Mouse (Mus musculus): ENCODE data around the gene 1700018F24Rik. TPM values are rescaled to one million over a fixed set of nuclear protein-coding genes. Genes with fewer than 3 reads are reported as not detected.
"Not testable (repeated sequence)": the region's sequence is repeated elsewhere in the genome, so short reads cannot be mapped to it uniquely, and the experiment has no call there.

1700018F24Rik gene
- not detected in 2 replicates for total RNA-seq (2012; rRNA removed)

- H3K4me3 ChIP-seq (ENCODE audit: insufficient read depth in 1 of 2, low read depth in 1 of 2, low read length in 2 of 2, poor library complexity in 1 of 2, severe bottlenecking in 1 of 2); H3K9ac ChIP-seq (ENCODE audit: insufficient read depth, low read depth, low read length, poor library complexity, severe bottlenecking); DNase-seq (ENCODE audit: low read depth, low spot score); H3K36me3 ChIP-seq (ENCODE audit: control insufficient read depth, insufficient read depth, low read length, poor library complexity, severe bottlenecking); H3K4me1 ChIP-seq (ENCODE audit: control insufficient read depth in 2 of 2, insufficient read depth in 2 of 2, low read length in 2 of 2, poor library complexity in 1 of 2); H3K9me3 ChIP-seq (ENCODE audit: control insufficient read depth, insufficient read depth, low read depth, low read length); in situ Hi-C loops (cut with MboI; ENCODE audit: low sequenced_read_pairs in 2 of 2, unreplicated experiment in 2 of 2); H3K27ac ChIP-seq (ENCODE audit: insufficient read depth, low read depth, low read length, poor library complexity, severe bottlenecking): not testable (repeated sequence)
Observed at GRCm38 (mm10) chr5:145042690-145043089, at the start of gene 1700018F24Rik. Gene 1700018F24Rik (plus strand): TSS chr5:145042990.

DNA sequence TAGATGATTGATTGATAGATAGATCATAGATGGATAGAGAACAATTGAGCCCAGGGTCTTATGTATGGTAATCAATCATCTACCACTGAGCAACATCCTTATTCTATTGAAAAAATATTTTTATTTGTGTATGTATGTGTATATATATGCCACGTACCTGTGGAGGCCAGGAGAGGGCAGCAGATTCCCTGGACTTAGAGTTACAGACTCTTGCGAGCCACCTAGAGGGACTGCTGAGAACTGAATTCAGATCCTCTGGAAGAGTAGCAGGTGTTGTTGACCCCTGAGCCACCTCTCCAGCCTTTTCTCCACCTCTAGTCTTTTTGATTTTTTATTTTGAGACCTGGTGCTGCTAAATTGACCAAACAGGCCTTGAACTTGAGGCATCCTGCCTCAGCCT lies 44.3 kb upstream of the 1700018F24Rik start:
- Histone ChIP-seq H3K4me1 (ENCODE audit: control insufficient read depth in 2 of 2, insufficient read depth in 2 of 2, low read length in 2 of 2, poor library complexity in 1 of 2) (no peaks in the 10 kb centered on the region), H3K27ac (ENCODE audit: insufficient read depth, low read depth, low read length, poor library complexity, severe bottlenecking) (no peak overlapping the region), H3K36me3 (ENCODE audit: control insufficient read depth, insufficient read depth, low read length, poor library complexity, severe bottlenecking) (no peaks in the 10 kb centered on the region), H3K9me3 (ENCODE audit: control insufficient read depth, insufficient read depth, low read depth, low read length) (no peaks in the 10 kb centered on the region), H3K9ac (ENCODE audit: insufficient read depth, low read depth, low read length, poor library complexity, severe bottlenecking) (no peak overlapping the region), H3K4me3 (ENCODE audit: insufficient read depth in 1 of 2, low read depth in 1 of 2, low read length in 2 of 2, poor library complexity in 1 of 2, severe bottlenecking in 1 of 2) (no peak overlapping the region)
- DNase-seq (ENCODE audit: low read depth, low spot score), result peak; percentile 73
- in situ Hi-C loops (cut with MboI; ENCODE audit: low sequenced_read_pairs in 2 of 2, unreplicated experiment in 2 of 2), result loop anchor here in 1 of 2 experiments (25.0 kb wide), 1 partner anchor 136 kb away; no protein-coding TSS in a partner anchor
- TF ChIP-seq ZC3H11A (IDR thresholded peaks at IDR 0.05; ENCODE audit: borderline replicate concordance, low read depth, low read length) (peak; percentile 87), MAFK (IDR thresholded peaks at IDR 0.05; ENCODE audit: insufficient read depth, low read depth, low read length) (no peak), CHD2 (IDR thresholded peaks at IDR 0.05; ENCODE audit: low read depth, low read length) (no peak), ZNF384 (IDR thresholded peaks at IDR 0.05; ENCODE audit: low read depth, low read length) (0 out of 2 replicates have a peak, but pooled peaks have one; percentile 27), HCFC1 (IDR thresholded peaks at IDR 0.05; ENCODE audit: borderline replicate concordance, insufficient read depth, low read length) (no peak)

DNA sequence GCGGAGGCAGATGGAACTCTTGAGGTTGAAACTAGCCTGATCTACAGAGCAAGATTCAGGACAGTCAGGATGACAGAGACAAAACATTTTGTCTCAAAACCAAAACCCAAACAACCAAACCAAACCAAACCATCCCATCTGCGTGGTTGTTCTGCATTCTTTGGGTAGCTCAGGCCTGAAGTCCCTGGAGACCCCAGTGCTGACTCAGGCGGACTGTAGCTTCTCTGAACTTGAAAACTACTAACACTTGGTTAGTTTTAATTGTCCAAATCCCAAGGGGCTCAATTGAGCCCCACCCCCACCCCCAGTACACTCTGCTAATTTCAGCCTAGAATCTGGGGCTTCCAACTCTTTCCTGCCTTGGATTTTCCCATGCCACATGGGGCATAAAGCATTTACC lies 39.4 kb upstream of the 1700018F24Rik start:
- TF ChIP-seq ZNF384 (IDR thresholded peaks at IDR 0.05; ENCODE audit: low read depth, low read length) (no peak), HCFC1 (IDR thresholded peaks at IDR 0.05; ENCODE audit: borderline replicate concordance, insufficient read depth, low read length) (no peak), ZC3H11A (IDR thresholded peaks at IDR 0.05; ENCODE audit: borderline replicate concordance, low read depth, low read length) (no peak), CHD2 (IDR thresholded peaks at IDR 0.05; ENCODE audit: low read depth, low read length) (no peak), MAFK (IDR thresholded peaks at IDR 0.05; ENCODE audit: insufficient read depth, low read depth, low read length) (no peak)
- DNase-seq (ENCODE audit: low read depth, low spot score), result no peak

DNA sequence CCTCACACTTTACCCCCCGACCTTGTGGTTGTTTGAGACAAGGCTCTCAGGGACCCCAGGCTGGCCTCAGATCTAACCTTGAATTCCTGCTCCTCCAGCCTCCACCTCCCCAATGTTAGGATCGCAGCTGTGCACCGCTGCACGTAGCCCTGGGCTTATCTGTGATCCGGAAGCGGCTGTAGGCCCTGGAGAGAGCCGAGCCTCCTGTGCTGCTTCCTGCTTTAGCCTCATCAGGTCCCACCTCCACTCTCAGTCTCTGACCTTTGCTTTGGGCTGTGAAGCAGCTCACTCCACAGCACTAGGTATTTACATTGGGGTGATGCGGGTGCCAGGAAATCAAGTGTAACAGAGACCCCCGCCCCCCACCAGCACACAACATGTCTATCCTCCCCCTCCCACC lies 38.3 kb upstream of the 1700018F24Rik start:
- no peaks in the 10 kb centered on the region for H3K9me3 ChIP-seq (ENCODE audit: control insufficient read depth, insufficient read depth, low read depth, low read length)
- H3K4me1 ChIP-seq (ENCODE audit: control insufficient read depth in 2 of 2, insufficient read depth in 2 of 2, low read length in 2 of 2, poor library complexity in 1 of 2), result no peaks in the 10 kb centered on the region
- H3K36me3 ChIP-seq (ENCODE audit: control insufficient read depth, insufficient read depth, low read length, poor library complexity, severe bottlenecking), result no peaks in the 10 kb centered on the region
- no peak overlapping the region for H3K27ac ChIP-seq (ENCODE audit: insufficient read depth, low read depth, low read length, poor library complexity, severe bottlenecking)
- in situ Hi-C loops (cut with MboI; ENCODE audit: low sequenced_read_pairs in 2 of 2, unreplicated experiment in 2 of 2), result loop anchor here in 1 of 2 experiments (5.0 kb wide), 1 partner anchor 68 kb away; no protein-coding TSS in a partner anchor
- H3K9ac ChIP-seq (ENCODE audit: insufficient read depth, low read depth, low read length, poor library complexity, severe bottlenecking), result no peak overlapping the region
- H3K4me3 ChIP-seq (ENCODE audit: insufficient read depth in 1 of 2, low read depth in 1 of 2, low read length in 2 of 2, poor library complexity in 1 of 2, severe bottlenecking in 1 of 2), result no peak overlapping the region
- no peak for DNase-seq (ENCODE audit: low read depth, low spot score)
- TF ChIP-seq HCFC1 (IDR thresholded peaks at IDR 0.05; ENCODE audit: borderline replicate concordance, insufficient read depth, low read length) (no peak), ZC3H11A (IDR thresholded peaks at IDR 0.05; ENCODE audit: borderline replicate concordance, low read depth, low read length) (no peak), MAFK (IDR thresholded peaks at IDR 0.05; ENCODE audit: insufficient read depth, low read depth, low read length) (no peak), ZNF384 (IDR thresholded peaks at IDR 0.05; ENCODE audit: low read depth, low read length) (no peak)

More for the DNA sequence above, 39.4 kb upstream of the 1700018F24Rik start:
- H3K9me3 ChIP-seq (ENCODE audit: control insufficient read depth, insufficient read depth, low read depth, low read length), result no peaks in the 10 kb centered on the region
- in situ Hi-C loops (cut with MboI; ENCODE audit: low sequenced_read_pairs in 2 of 2, unreplicated experiment in 2 of 2), result loop anchor here in 1 of 2 experiments (5.0 kb wide), 1 partner anchor 69 kb away; no protein-coding TSS in a partner anchor
- H3K4me3 ChIP-seq (ENCODE audit: insufficient read depth in 1 of 2, low read depth in 1 of 2, low read length in 2 of 2, poor library complexity in 1 of 2, severe bottlenecking in 1 of 2), result no peak overlapping the region
- H3K4me1 ChIP-seq (ENCODE audit: control insufficient read depth in 2 of 2, insufficient read depth in 2 of 2, low read length in 2 of 2, poor library complexity in 1 of 2), result no peaks in the 10 kb centered on the region
- H3K9ac ChIP-seq (ENCODE audit: insufficient read depth, low read depth, low read length, poor library complexity, severe bottlenecking), result no peak overlapping the region
- no peak overlapping the region for H3K27ac ChIP-seq (ENCODE audit: insufficient read depth, low read depth, low read length, poor library complexity, severe bottlenecking)
- H3K36me3 ChIP-seq (ENCODE audit: control insufficient read depth, insufficient read depth, low read length, poor library complexity, severe bottlenecking), result no peaks in the 10 kb centered on the region

DNA sequence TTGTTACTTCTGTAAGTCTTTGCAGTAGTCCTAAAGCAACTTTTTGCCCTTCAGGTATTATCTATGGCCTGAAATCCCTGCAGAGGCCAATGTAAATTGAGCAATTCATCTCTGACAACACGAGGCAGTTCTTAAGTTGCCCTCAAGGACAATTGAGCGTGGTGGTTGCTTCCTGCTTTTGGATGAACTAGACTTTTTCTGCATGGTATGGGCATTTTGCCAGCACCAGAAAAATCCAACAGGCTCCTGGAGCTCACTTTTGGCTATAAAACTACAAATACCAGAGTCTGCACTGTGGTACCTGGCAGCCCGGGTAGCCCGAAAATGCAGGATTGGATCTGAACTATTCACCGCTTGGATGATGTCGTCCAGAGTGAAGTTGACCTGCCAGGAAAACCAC lies 37.2 kb upstream of the 1700018F24Rik start:
- Histone ChIP-seq H3K4me3 (ENCODE audit: insufficient read depth in 1 of 2, low read depth in 1 of 2, low read length in 2 of 2, poor library complexity in 1 of 2, severe bottlenecking in 1 of 2) (no peak overlapping the region), H3K36me3 (ENCODE audit: control insufficient read depth, insufficient read depth, low read length, poor library complexity, severe bottlenecking) (no peaks in the 10 kb centered on the region), H3K9me3 (ENCODE audit: control insufficient read depth, insufficient read depth, low read depth, low read length) (no peaks in the 10 kb centered on the region), H3K4me1 (ENCODE audit: control insufficient read depth in 2 of 2, insufficient read depth in 2 of 2, low read length in 2 of 2, poor library complexity in 1 of 2) (no peaks in the 10 kb centered on the region), H3K9ac (ENCODE audit: insufficient read depth, low read depth, low read length, poor library complexity, severe bottlenecking) (no peak overlapping the region), H3K27ac (ENCODE audit: insufficient read depth, low read depth, low read length, poor library complexity, severe bottlenecking) (no peak overlapping the region)
- in situ Hi-C loops (cut with MboI; ENCODE audit: low sequenced_read_pairs in 2 of 2, unreplicated experiment in 2 of 2), result no loop called here
- TF ChIP-seq CHD2 (IDR thresholded peaks at IDR 0.05; ENCODE audit: low read depth, low read length) (no peak), MAFK (IDR thresholded peaks at IDR 0.05; ENCODE audit: insufficient read depth, low read depth, low read length) (no peak), ZNF384 (IDR thresholded peaks at IDR 0.05; ENCODE audit: low read depth, low read length) (no peak), ZC3H11A (IDR thresholded peaks at IDR 0.05; ENCODE audit: borderline replicate concordance, low read depth, low read length) (no peak), HCFC1 (IDR thresholded peaks at IDR 0.05; ENCODE audit: borderline replicate concordance, insufficient read depth, low read length) (no peak)
- DNase-seq (ENCODE audit: low read depth, low spot score), result no peak
